Mouse (Mus musculus): ENCODE results near the gene Tmem39a. TPM values are rescaled to one million over a fixed set of nuclear protein-coding genes. Genes with fewer than 3 reads are reported as not detected.

Gene Tmem39a
- polyA plus RNA-seq (2015; fragmentation: Nextera tagmentation; extraction: Ambion mirVana) = 47.5 and 56.5 TPM in 2 replicates

- DNase-seq (ENCODE audit: low spot score) = no peak
Measured at GRCm38 (mm10) chr16:38558221-38558748, at the start of gene Tmem39a. Gene Tmem39a, plus strand, starts transcription at chr16:38558698.

GRCm38 (mm10) chr16:38510846-38511245, 47.7 kb upstream of the Tmem39a start:
- no peak for DNase-seq (ENCODE audit: low spot score)

- no peak for DNase-seq (ENCODE audit: low spot score)
Measured at GRCm38 (mm10) chr16:38519140-38519539, 39.4 kb upstream of the Tmem39a start.

- no peak for DNase-seq (ENCODE audit: low spot score)
Measured at GRCm38 (mm10) chr16:38521211-38521987, 37.1 kb upstream of the Tmem39a start.

- peak; percentile 99 for DNase-seq (ENCODE audit: low spot score)
Measured at GRCm38 (mm10) chr16:38522129-38523084, 36.1 kb upstream of the Tmem39a start, which contains the start of gene Timmdc1. Gene Timmdc1, minus strand, starts transcription at chr16:38522663.

GRCm38 (mm10) chr16:38526264-38526663, 32.2 kb upstream of the Tmem39a start:
- no peak for DNase-seq (ENCODE audit: low spot score)

GRCm38 (mm10) chr16:38536544-38537146, 21.9 kb upstream of the Tmem39a start:
- DNase-seq (ENCODE audit: low spot score) = peak; percentile 79

- no peak for DNase-seq (ENCODE audit: low spot score)
Measured at GRCm38 (mm10) chr16:38538716-38539380, 19.6 kb upstream of the Tmem39a start.

GRCm38 (mm10) chr16:38548000-38548399, 10.5 kb upstream of the Tmem39a start:
- no peak for DNase-seq (ENCODE audit: low spot score)

- peak; percentile 74 for DNase-seq (ENCODE audit: low spot score)
Measured at GRCm38 (mm10) chr16:38549479-38550396, 8.8 kb upstream of the Tmem39a start, which contains the start of gene Poglut1. Gene Poglut1, minus strand, starts transcription at chr16:38550258.

GRCm38 (mm10) chr16:38555988-38556387, 2.5 kb upstream of the Tmem39a start:
- no peak for DNase-seq (ENCODE audit: low spot score)

GRCm38 (mm10) chr16:38562131-38562967, 3.9 kb downstream of the Tmem39a start:
- DNase-seq (ENCODE audit: low spot score) = peak; percentile 95

- DNase-seq (ENCODE audit: low spot score) = no peak
Measured at GRCm38 (mm10) chr16:38562968-38563327, 4.5 kb downstream of the Tmem39a start.

- DNase-seq (ENCODE audit: low spot score) = no peak
Measured at GRCm38 (mm10) chr16:38563516-38563915, 5.0 kb downstream of the Tmem39a start.

GRCm38 (mm10) chr16:38568192-38568591, 9.7 kb downstream of the Tmem39a start:
- no peak for DNase-seq (ENCODE audit: low spot score)

- DNase-seq (ENCODE audit: low spot score) = no peak
Measured at GRCm38 (mm10) chr16:38571481-38571880, 13.0 kb downstream of the Tmem39a start.

GRCm38 (mm10) chr16:38584761-38585160, 26.3 kb downstream of the Tmem39a start:
- peak; percentile 82 for DNase-seq (ENCODE audit: low spot score)

GRCm38 (mm10) chr16:38585186-38585585, 26.7 kb downstream of the Tmem39a start:
- DNase-seq (ENCODE audit: low spot score) = no peak

GRCm38 (mm10) chr16:38587163-38587562, 28.7 kb downstream of the Tmem39a start:
- DNase-seq (ENCODE audit: low spot score) = no peak
